Mouse (Mus musculus) thymus, adult 18-20 months (tissue): ENCODE results near the gene Tmem88.
A peak's percentile ranks its signal among the peaks of the same experiment; 100 is the strongest.

Experiments used
- DNase-seq, 2 experiments: peaks; one replicate each; pipeline ENCODE4 v3.0.0; 2022; ENCODE audit warnings: mixed read lengths in 2 of 2

The Tmem88 gene

GRCm38 (mm10) chr11:69377766-69378165 lies 20.3 kb downstream of the Tmem88 start:
- no peak for DNase-seq

GRCm38 (mm10) chr11:69375646-69376045 lies 22.4 kb downstream of the Tmem88 start:
- no peak for DNase-seq

GRCm38 (mm10) chr11:69373223-69373965 lies 24.6 kb downstream of the Tmem88 start:
- DNase-seq, result no peak

- no peak for DNase-seq
Measured at GRCm38 (mm10) chr11:69372780-69373170, 25.3 kb downstream of the Tmem88 start.

GRCm38 (mm10) chr11:69372056-69372779 lies 25.8 kb downstream of the Tmem88 start:
- DNase-seq, result no peak

GRCm38 (mm10) chr11:69371601-69372000 lies 26.4 kb downstream of the Tmem88 start:
- no peak for DNase-seq

GRCm38 (mm10) chr11:69370817-69371215 lies 27.2 kb downstream of the Tmem88 start:
- no peak for DNase-seq

GRCm38 (mm10) chr11:69369990-69370816 lies 27.8 kb downstream of the Tmem88 start:
- no peak for DNase-seq

- DNase-seq, result peak in 1 of 2 experiments; percentile 45
Measured at GRCm38 (mm10) chr11:69369215-69369989, 28.6 kb downstream of the Tmem88 start, which contains the start of gene Chd3. Gene Chd3 (minus strand): TSS chr11:69369406.

- no peak for DNase-seq
Measured at GRCm38 (mm10) chr11:69368356-69369214, 29.4 kb downstream of the Tmem88 start.

GRCm38 (mm10) chr11:69367616-69368355 lies 30.2 kb downstream of the Tmem88 start:
- peak in 1 of 2 experiments; percentile 52 for DNase-seq

GRCm38 (mm10) chr11:69366855-69367615 lies 31.0 kb downstream of the Tmem88 start:
- DNase-seq, result peak in 1 of 2 experiments; percentile 35

GRCm38 (mm10) chr11:69366157-69366854 lies 31.7 kb downstream of the Tmem88 start:
- peak; percentile 80 to 87 for DNase-seq

GRCm38 (mm10) chr11:69365722-69366121 lies 32.3 kb downstream of the Tmem88 start:
- no peak for DNase-seq

- peak in 1 of 2 experiments; percentile 53 for DNase-seq
Measured at GRCm38 (mm10) chr11:69364910-69365309, 33.1 kb downstream of the Tmem88 start.

- DNase-seq, result no peak
Measured at GRCm38 (mm10) chr11:69364376-69364775, 33.7 kb downstream of the Tmem88 start.

- DNase-seq, result no peak
Measured at GRCm38 (mm10) chr11:69362479-69362878, 35.6 kb downstream of the Tmem88 start.

- no peak for DNase-seq
Measured at GRCm38 (mm10) chr11:69362021-69362420, 36.0 kb downstream of the Tmem88 start.

- no peak for DNase-seq
Measured at GRCm38 (mm10) chr11:69357690-69358089, 40.3 kb downstream of the Tmem88 start.
